Mouse (Mus musculus) lung, adult 2 months (tissue): Measurements from ENCODE around the gene Gpr179.

Experiments
- CTCF ChIP-seq: fragments of 200-500 bp; IDR thresholded peaks from 2 replicates; pipeline ENCODE4 v1.5.1; 2011; ENCODE audit warnings: mild to moderate bottlenecking, low read length, control low read depth; ENCODE audit not compliant: insufficient read depth
- POLR2A ChIP-seq: fragments of 200-500 bp; IDR thresholded peaks from 2 replicates; pipeline ENCODE4 v1.6.1; 2011; ENCODE audit warnings: low read depth, mild to moderate bottlenecking, control low read depth, low read length, borderline replicate concordance; ENCODE audit errors: extremely low read depth

GRCm38 (mm10) chr11:97365556-97365955 is 13.7 kb upstream of the Gpr179 start:
- TF ChIP-seq CTCF (no peak), POLR2A (no peak)
